Mouse (Mus musculus) ES-Bruce4 (cell line): ENCODE data around the gene Rbm28.

Experiments
- CTCF ChIP-seq: IDR thresholded peaks from one replicate; pipeline ENCODE4 v1.8.1; 2011; ENCODE audit warnings: low read depth, low read length
- EP300 ChIP-seq: IDR thresholded peaks from 2 replicates; pipeline ENCODE4 v1.6.1; 2011; ENCODE audit warnings: low read depth, low read length; ENCODE audit not compliant: insufficient read depth
- POLR2A ChIP-seq: IDR thresholded peaks from one replicate; pipeline ENCODE4 v1.8.1; 2011; ENCODE audit warnings: low read length; ENCODE audit not compliant: insufficient read depth

DNA sequence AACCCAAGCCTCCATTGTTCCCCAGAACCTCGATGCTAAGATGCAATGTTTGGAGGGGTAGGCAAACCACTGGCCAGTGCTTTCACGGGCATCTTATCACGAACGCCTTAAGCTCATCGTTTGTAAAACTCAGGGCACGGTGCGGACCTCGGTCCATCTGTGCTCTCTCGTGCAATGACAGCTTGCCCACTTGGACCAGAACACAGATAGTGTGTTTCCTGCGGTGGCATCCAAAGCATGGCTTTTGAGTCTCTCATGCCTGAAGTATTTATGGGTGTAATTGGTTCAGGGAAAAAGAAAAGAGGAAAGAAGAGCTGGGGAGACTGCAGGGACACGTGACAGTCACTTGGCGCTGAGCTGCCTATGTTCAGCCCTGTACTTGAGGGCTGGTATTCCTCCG, 44.8 kb downstream of the Rbm28 start:
- TF ChIP-seq CTCF (no peak), POLR2A (no peak), EP300 (no peak)
